Mouse (Mus musculus): ENCODE results near the gene Zfp551. TPM values are rescaled to one million over a fixed set of nuclear protein-coding genes. Genes with fewer than 3 reads are reported as not detected.

Zfp551 gene
- 1 to 10 TPM; 2.3 to 2.8 (median 2.4) TPM for total RNA-seq (2022)

DNA sequence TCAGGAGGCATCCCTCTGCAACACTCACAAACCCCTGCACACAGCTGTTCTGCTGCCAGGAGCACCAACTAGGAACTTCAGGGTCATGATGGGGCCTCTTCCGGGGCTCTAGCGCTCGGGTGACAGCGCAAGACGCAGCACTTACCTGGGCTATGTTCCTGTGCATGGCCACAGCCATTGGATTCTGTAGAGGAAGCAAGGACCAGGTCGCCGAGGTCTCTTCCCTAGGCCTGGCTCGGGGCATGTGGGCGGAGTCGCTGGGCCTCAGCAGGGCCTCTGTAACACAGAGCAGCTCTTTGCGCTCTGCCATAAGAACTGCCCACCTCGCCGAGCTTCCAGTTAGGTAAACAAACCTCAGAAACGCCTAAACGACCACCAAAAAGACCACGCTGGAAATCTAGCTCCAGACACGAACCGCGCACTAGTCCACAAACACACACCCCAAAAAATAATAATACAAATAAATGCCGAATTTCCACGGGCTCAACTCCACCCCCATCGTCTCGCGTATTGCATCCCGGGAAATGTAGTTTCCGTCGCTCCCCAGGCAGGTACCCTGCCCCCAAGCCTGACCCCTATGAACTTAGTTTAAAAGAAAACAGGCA, at the start of gene Zfp551:
Gene Zfp551 (minus strand): TSS at position 507 of the 605 bp plus-strand sequence.
- peak; percentile 36 for DNase-seq (ENCODE audit: low spot score)

DNA sequence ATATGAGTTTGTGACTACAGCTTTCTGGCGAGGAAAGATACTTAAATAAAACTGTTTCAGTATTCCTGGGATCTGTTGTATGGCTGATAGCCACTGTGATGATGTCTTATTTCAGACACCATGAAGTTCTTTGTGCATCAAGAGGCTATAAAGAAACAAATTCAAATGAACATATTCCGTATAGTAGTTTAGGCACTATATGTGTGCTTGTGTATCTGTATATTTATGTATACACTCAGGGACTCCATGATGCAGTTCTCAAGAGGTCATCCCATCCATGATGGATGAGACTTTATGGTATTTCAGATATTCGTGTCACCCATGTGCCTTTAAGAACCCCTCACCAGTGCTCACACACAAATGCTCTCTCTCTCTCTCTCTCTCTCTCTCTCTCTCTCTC, 304 bp upstream of the Zfp551 start:
- no peak for DNase-seq (ENCODE audit: low spot score)

DNA sequence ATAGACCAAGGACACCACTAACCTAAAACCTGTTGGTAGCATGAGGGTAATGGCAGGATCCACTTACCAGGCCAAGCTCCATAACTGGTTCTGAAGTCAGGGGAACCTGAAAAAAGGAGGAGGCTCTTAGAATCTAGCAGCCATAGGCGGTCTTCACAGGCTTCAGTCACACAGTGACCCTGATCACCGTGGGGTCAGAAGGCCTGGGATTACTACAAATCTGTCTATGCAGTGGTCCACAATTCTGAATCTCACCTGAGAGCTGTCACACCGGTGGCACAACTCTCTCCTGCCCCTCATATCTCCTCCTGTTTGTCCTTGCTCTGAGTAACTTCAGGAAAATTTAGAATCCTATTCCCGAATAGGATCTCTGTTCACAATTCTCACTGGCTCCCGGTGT, 810 bp downstream of the Zfp551 start:
- DNase-seq (ENCODE audit: low spot score): no peak

DNA sequence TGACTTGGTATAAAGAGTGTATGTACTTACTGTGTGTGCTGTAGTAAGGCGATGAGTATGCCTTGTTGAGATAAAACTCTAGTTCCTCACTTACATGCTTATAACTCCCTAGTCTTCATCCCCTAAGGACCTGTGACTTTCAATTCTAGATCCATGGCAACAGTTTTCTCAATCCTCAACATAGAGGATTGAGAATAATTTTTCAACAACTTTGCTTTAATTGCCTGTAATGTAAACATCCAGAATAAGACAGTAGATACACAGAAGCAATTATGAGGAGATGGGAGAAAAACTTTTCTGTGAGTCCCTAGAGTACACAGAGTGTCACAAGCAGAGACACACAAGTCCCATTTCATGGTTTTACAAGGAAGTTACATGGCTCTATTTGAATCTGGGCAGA, 53.4 kb downstream of the Zfp551 start, which contains the start of gene Vmn1r84:
Gene Vmn1r84 (minus strand): TSS at position 101 of the 400 bp plus-strand sequence.
- DNase-seq (ENCODE audit: low spot score): no peak

Other genes starting within 250 kb of the Zfp551 start
- gene Vmn1r80, start 233.5 kb downstream of the Zfp551 start, total RNA-seq (2022): not detected
- gene Vmn1r81, start 154.5 kb downstream of the Zfp551 start, total RNA-seq (2022): not detected
- gene Vmn1r82, start 122.3 kb downstream of the Zfp551 start, total RNA-seq (2022): not detected
- gene Vmn1r83, start 93.3 kb downstream of the Zfp551 start, total RNA-seq (2022): not detected
- gene Vmn1r84, start 53.5 kb downstream of the Zfp551 start, total RNA-seq (2022): not detected
- gene Zfp606, start 55.5 kb upstream of the Zfp551 start, total RNA-seq (2022): 1 to 10 TPM; 7.3 to 9.1 (median 8.0) TPM
- not detected for gene 2900092C05Rik, start 89.8 kb upstream of the Zfp551 start, total RNA-seq (2022)
- gene Vmn2r53, start 186.0 kb upstream of the Zfp551 start, total RNA-seq (2022): under 1 TPM in 1 of 4 experiments, not detected in 3; under 0.01 TPM
- gene Vmn2r54, start 217.6 kb upstream of the Zfp551 start, total RNA-seq (2022): not detected